8 mouse cellular contexts compared by ENCODE assay signal in the genomic region with DNA sequence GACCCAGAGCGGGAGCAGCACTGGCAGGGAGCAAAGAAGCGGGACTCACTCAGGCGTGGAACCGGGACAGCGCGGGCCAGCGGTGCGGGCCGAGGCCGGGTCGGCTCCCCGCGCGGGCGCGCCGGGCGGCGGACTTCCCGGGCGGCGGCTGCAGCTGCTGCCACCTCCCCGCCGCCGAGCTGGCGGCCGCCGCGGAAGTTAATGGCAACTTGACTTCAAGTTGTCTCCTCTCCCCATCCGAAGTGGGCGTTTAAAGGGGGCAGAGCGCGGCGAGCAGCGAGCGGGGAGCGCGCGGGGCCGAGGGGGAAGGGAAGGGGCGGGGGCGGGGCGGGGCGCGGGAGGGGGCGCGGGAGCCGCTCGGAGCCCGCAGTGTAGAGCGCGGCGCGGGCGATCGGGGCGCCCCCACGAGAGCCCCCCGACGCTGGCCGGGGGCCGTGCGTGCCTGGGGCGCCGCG. TPM values are rescaled to one million over a fixed set of nuclear protein-coding genes. Genes with fewer than 3 reads are reported as not detected.
DNase-seq lines count a peak whose midpoint lies in the region; ATAC-seq and TF ChIP-seq lines count a peak whose summit lies in the region.

No protein-coding gene starts in this region.

- no peak for TF ChIP-seq POLR2A in ES-Bruce4 (IDR thresholded peaks at IDR 0.05; ENCODE audit: insufficient read depth, low read length)

- peak overlapping the region; percentile 63 for H3K4me3 ChIP-seq in ES-Bruce4 (ENCODE audit: low read depth, low read length)
- H3K4me3 ChIP-seq in forebrain, embryonic 12.5 days (replicated peaks) = peak overlapping the region; percentile 82
- peak overlapping the region; percentile 67 for H3K4me3 ChIP-seq in intestine, embryonic 16.5 days (ENCODE audit: low read length)
- H3K4me3 ChIP-seq in lung, postnatal 0 days (ENCODE audit: low read depth, low read length) = peak overlapping the region; percentile 73

- H3K4me1 ChIP-seq in ES-Bruce4 (ENCODE audit: control insufficient read depth, insufficient read depth, low read length) = peaks cover 2% of the 10 kb centered on the region
- H3K4me1 ChIP-seq in forebrain, embryonic 12.5 days = peaks cover 20% of the 10 kb centered on the region
- H3K4me1 ChIP-seq in intestine, embryonic 16.5 days (ENCODE audit: control insufficient read depth, insufficient read depth, low read length) = peaks cover 12% of the 10 kb centered on the region; the same call in 1 of the 2 replicates
- peaks cover 9% of the 10 kb centered on the region; the same call in 1 of the 2 replicates for H3K4me1 ChIP-seq in lung, postnatal 0 days (ENCODE audit: insufficient read depth, low read depth, low read length)

- H3K9ac ChIP-seq in ES-Bruce4 (ENCODE audit: low read depth, poor library complexity, severe bottlenecking) = peak overlapping the region; percentile 80
- H3K9ac ChIP-seq in forebrain, embryonic 12.5 days = peak overlapping the region; percentile 72
- peak overlapping the region; percentile 60 for H3K9ac ChIP-seq in intestine, embryonic 16.5 days (ENCODE audit: low read depth, low read length)
- H3K9ac ChIP-seq in lung, postnatal 0 days (replicated peaks; ENCODE audit: low read depth) = no peak overlapping the region

- H3K27ac ChIP-seq in ES-Bruce4 (ENCODE audit: insufficient read depth, low read length) = no peak overlapping the region
- H3K27ac ChIP-seq in forebrain, embryonic 12.5 days = no peak overlapping the region; the same call in 1 of the 2 replicates
- no peak overlapping the region for H3K27ac ChIP-seq in intestine, embryonic 16.5 days (ENCODE audit: low read length)
- H3K27ac ChIP-seq in lung, postnatal 0 days (ENCODE audit: low read length) = no peak overlapping the region

- 0% methylated on average over 30 of the region's 66 CpGs for WGBS in forebrain, embryonic 12.5 days
- under 1% methylated on average over 45 of the region's 66 CpGs for WGBS in intestine, embryonic 16.5 days
- 4% methylated on average over 36 of the region's 66 CpGs for WGBS in lung, postnatal 0 days

- TF ChIP-seq CTCF in ES-Bruce4 (IDR thresholded peaks at IDR 0.05; ENCODE audit: low read depth, low read length) = no peak
- no peak for TF ChIP-seq CTCF in lung, postnatal 0 days (IDR thresholded peaks at IDR 0.05)

- TF ChIP-seq EP300 in ES-Bruce4 (IDR thresholded peaks at IDR 0.05; ENCODE audit: insufficient read depth, low read depth, low read length) = no peak
- no peak for TF ChIP-seq EP300 in lung, postnatal 0 days (IDR thresholded peaks at IDR 0.05)

- ATAC-seq in forebrain, embryonic 12.5 days (ENCODE audit: low FRiP score) = peak; percentile 81
- ATAC-seq in intestine, embryonic 16.5 days = peak; percentile 81
- peak; percentile 72 for ATAC-seq in lung, postnatal 0 days

- no peaks in the 10 kb centered on the region for H3K36me3 ChIP-seq in ES-Bruce4 (ENCODE audit: control insufficient read depth, insufficient read depth, low read length, poor library complexity, severe bottlenecking)
- no peaks in the 10 kb centered on the region for H3K36me3 ChIP-seq in forebrain, embryonic 12.5 days (replicated peaks)
- no peaks in the 10 kb centered on the region for H3K36me3 ChIP-seq in intestine, embryonic 16.5 days (ENCODE audit: control insufficient read depth, insufficient read depth, low read length)
- no peaks in the 10 kb centered on the region for H3K36me3 ChIP-seq in lung, postnatal 0 days (ENCODE audit: insufficient read depth, low read length)

- H3K4me2 ChIP-seq in forebrain, embryonic 12.5 days = peak overlapping the region; percentile 97
- H3K4me2 ChIP-seq in intestine, embryonic 16.5 days (ENCODE audit: low read depth, low read length) = peak overlapping the region; percentile 99
- H3K4me2 ChIP-seq in lung, postnatal 0 days (replicated peaks; ENCODE audit: low read depth, low read length) = peak overlapping the region; percentile 97

- H3K27me3 ChIP-seq in ES-Bruce4 (ENCODE audit: control insufficient read depth, insufficient read depth, low read length, poor library complexity, severe bottlenecking) = no peaks in the 10 kb centered on the region; the same call in none of the 2 replicates
- H3K27me3 ChIP-seq in forebrain, embryonic 12.5 days = peaks cover 42% of the 10 kb centered on the region
- H3K27me3 ChIP-seq in intestine, embryonic 16.5 days (replicated peaks; ENCODE audit: control insufficient read depth, insufficient read depth, low read length) = peaks cover 45% of the 10 kb centered on the region
- H3K27me3 ChIP-seq in lung, postnatal 0 days (replicated peaks; ENCODE audit: insufficient read depth, low read length) = peaks cover 56% of the 10 kb centered on the region

- DNase-seq in embryo, embryonic 10.5 days (ENCODE audit: low spot score) = peak; percentile 27
- DNase-seq in embryo, embryonic 11 days = no peak
- DNase-seq in lung, postnatal 0 days (ENCODE audit: low spot score) = peak; percentile 39
- DNase-seq in retina, embryonic 14.5 days (ENCODE audit: low spot score) = peak; percentile 37
- DNase-seq in c-Kit-positive CD71-positive TER-119-positive erythroid progenitor cells, embryonic 14.5 days (ENCODE audit: low spot score) = no peak

- H3K9me3 ChIP-seq in ES-Bruce4 (replicated peaks; ENCODE audit: control insufficient read depth, insufficient read depth, low read length, poor library complexity, severe bottlenecking) = no peaks in the 10 kb centered on the region
- H3K9me3 ChIP-seq in forebrain, embryonic 12.5 days = no peaks in the 10 kb centered on the region
- H3K9me3 ChIP-seq in intestine, embryonic 16.5 days (ENCODE audit: control insufficient read depth, low read length) = no peaks in the 10 kb centered on the region
- H3K9me3 ChIP-seq in lung, postnatal 0 days (ENCODE audit: low read length) = no peaks in the 10 kb centered on the region

RNA-seq across cellular contexts. Expression of gene Satb1, which starts 0.6 kb away (rescaled TPM):
- polyA plus RNA-seq in ES-Bruce4 (2011; ENCODE audit: insufficient read depth, insufficient read length, low read depth, missing spikeins) = 13.4 and 13.8 TPM in 2 replicates
- 34.9 and 37.9 TPM in 2 replicates for polyA plus RNA-seq in forebrain, embryonic 12.5 days (2016; fragmentation: Nextera tagmentation; extraction: Ambion mirVana)
- 2.6 and 3.3 TPM in 2 replicates for polyA plus RNA-seq in intestine, embryonic 16.5 days (2015; fragmentation: Nextera tagmentation; extraction: Ambion mirVana)
- 5.0 and 5.6 TPM in 2 replicates for polyA plus RNA-seq in lung, postnatal 0 days (2015; fragmentation: Nextera tagmentation; extraction: Ambion mirVana)

Comparison
In these comparisons a context has a peak if more than half of its experiments do, and no peak if none do; other contexts are left out.
1. DNase-seq: peak in embryo, embryonic 10.5 days (single experiment), lung, postnatal 0 days (single experiment) and retina, embryonic 14.5 days (single experiment); none in embryo, embryonic 11 days (single experiment) and c-Kit-positive CD71-positive TER-119-positive erythroid progenitor cells, embryonic 14.5 days (single experiment).
2. Peak in every context shown above with its lines, with median percentiles within 50 percentile points of each other: H3K4me3 ChIP-seq, ATAC-seq and H3K4me2 ChIP-seq.